Mouse (Mus musculus): ENCODE data around the gene Gm11627. TPM values are rescaled to one million over a fixed set of nuclear protein-coding genes. Genes with fewer than 3 reads are reported as not detected.

Gene Gm11627
- polyA plus RNA-seq (2016; fragmentation: Nextera tagmentation; extraction: Ambion mirVana) = 0.51 and 0.96 TPM in 2 replicates

- no peak for ATAC-seq
- Histone ChIP-seq H3K27ac (0 out of 2 replicates have a peak within 1 kb of the TSS, but pooled peaks have one; percentile 36), H3K9ac (peak within 1 kb of the TSS; percentile 25; the same call in 1 of the 2 replicates), H3K9me3 (replicated peaks) (no peaks in the 10 kb centered on the region), H3K4me3 (peak within 1 kb of the TSS; percentile 24), H3K27me3 (replicated peaks) (peaks cover 71% of the 10 kb centered on the region), H3K36me3 (no peaks in the 10 kb centered on the region), H3K4me1 (peaks cover 17% of the 10 kb centered on the region; the same call in 1 of the 2 replicates), H3K4me2 (peak within 1 kb of the TSS; percentile 61)
- 21% methylated on average over 23 of the region's 23 CpGs for WGBS (ENCODE audit: insufficient replicate concordance)
Observed at GRCm38 (mm10) chr11:102579165-102580033, at the start of gene Gm11627. Gene Gm11627 (minus strand): TSS chr11:102579461.

DNA sequence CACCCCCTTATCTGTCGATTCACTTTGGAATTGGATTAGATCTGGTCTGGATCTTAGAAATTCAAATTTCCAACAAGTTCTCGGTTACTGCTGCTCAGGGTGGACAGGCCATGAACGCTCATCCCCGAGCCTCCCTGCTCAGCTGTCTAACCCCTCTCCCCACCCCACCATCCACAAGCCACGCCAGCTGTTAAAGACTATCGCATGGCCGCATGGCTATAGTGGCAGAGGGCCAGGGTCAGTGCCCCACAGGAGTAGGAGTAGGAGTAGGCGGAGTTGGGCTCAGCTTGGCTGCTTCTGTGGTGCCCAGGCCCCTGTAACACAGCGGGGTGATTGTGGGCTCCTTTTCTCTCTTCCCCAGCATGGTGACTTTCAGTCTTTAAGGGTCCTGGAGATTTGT lies 49.3 kb upstream of the Gm11627 start:
- Histone ChIP-seq H3K36me3 (no peaks in the 10 kb centered on the region), H3K9me3 (replicated peaks) (no peaks in the 10 kb centered on the region), H3K9ac (no peak overlapping the region), H3K4me2 (no peak overlapping the region), H3K4me1 (peaks cover 35% of the 10 kb centered on the region), H3K4me3 (no peak overlapping the region), H3K27me3 (replicated peaks) (peaks cover 34% of the 10 kb centered on the region), H3K27ac (no peak overlapping the region)
- no peak for ATAC-seq
- 75% methylated on average over 9 of the region's 9 CpGs for WGBS (ENCODE audit: insufficient replicate concordance)

DNA sequence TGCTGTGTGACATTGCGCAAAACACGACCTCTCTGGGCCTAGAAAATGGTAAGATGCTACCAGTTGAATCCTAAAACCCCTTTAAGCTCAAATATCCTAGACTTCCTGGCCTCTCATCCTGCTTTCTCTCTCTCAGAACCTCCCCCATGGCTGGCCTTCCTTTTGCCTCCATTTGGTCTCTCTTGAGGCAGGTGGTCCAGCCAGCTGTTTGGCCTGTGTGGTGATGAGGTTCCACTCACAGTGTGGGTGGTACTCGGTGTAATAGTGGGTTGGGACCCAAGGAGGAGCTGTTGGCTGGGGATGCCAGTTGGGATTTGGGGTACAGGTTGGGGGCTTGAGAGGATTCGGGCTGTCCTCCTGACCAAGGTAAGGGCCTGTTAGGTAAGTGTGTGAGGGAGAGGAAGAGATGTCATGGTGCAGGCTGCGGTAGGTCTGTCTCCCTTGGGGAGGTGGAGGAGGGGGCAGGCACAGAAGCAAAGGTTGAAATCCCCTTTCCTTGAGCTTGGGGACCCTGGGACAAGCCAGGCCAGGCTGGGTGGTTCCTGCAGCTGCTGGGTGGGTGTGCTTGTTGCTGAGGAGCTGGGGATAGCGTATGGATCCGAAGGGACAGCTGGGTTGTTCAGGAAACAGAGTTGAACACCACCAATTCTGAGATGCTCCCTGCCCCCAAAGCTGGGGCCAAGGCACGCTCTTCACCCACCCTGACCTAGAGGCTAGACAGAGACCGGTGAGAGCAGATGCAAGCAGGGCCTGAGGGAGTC lies 48.1 kb upstream of the Gm11627 start:
- 69% methylated on average over 9 of the region's 9 CpGs for WGBS (ENCODE audit: insufficient replicate concordance)
- H3K9ac ChIP-seq = no peak overlapping the region
- H3K4me3 ChIP-seq = no peak overlapping the region
- H3K36me3 ChIP-seq = no peaks in the 10 kb centered on the region
- peaks cover 22% of the 10 kb centered on the region for H3K27me3 ChIP-seq (replicated peaks)
- no peak for ATAC-seq
- H3K9me3 ChIP-seq (replicated peaks) = no peaks in the 10 kb centered on the region
- no peak overlapping the region for H3K4me2 ChIP-seq
- H3K27ac ChIP-seq = no peak overlapping the region
- peaks cover 25% of the 10 kb centered on the region; the same call in 1 of the 2 replicates for H3K4me1 ChIP-seq

- ATAC-seq = no peak
- Histone ChIP-seq H3K27ac (peak overlapping the region; percentile 60), H3K36me3 (no peaks in the 10 kb centered on the region), H3K9ac (no peak overlapping the region), H3K4me1 (peaks cover 13% of the 10 kb centered on the region; the same call in 1 of the 2 replicates), H3K9me3 (replicated peaks) (no peaks in the 10 kb centered on the region), H3K4me2 (peak overlapping the region; percentile 24; the same call in 1 of the 2 replicates), H3K4me3 (no peak overlapping the region), H3K27me3 (replicated peaks) (peaks cover 4% of the 10 kb centered on the region; the same call in 1 of the 2 replicates)
- 56% methylated on average over 14 of the region's 14 CpGs for WGBS (ENCODE audit: insufficient replicate concordance)
Observed at GRCm38 (mm10) chr11:102624888-102625407, 45.7 kb upstream of the Gm11627 start.

DNA sequence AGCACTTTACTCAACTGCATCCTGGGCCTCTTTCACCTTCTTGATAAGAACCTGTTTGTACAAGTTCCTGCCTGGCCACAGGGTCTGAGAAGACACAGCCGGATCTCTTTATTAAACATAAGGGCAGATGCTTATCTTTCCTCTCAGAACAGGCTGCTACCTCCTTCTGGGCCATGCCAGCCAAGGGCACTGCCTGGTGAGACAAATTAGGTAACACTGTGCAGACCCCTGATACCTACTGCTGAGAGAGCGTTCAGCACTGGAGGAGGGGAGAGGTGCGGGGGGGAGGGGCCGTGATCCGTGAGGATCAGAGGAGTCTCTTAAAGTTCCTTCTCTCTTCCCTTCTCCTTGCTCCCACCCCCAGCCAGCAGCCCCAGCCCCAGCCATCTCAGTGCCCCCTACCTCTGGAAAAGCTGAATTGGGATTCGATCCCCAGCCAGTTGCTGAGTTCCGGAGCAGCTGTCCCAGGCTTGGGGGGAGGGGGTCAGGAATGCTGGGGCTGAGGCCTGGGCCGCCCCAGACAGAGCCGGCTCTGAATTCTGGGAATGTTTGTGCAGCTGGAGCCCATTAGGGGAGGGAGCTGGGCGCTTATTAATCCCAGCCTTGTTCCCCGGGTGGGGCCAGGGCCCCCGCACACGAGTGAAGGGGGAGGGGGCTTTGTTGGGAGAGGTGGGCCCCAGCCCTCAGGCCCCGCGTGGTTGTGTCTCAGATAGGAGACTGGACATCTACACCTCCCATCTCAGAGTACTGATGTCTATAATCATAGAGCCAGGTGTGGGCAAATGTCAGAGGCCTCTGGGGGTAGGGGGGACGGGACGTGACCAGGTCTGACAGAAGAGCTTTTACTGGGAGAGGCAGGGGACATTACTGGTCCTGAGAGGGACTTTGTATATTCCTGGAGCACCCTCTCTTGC lies 44.9 kb upstream of the Gm11627 start:
- Histone ChIP-seq H3K4me2 (peak overlapping the region; percentile 24), H3K4me1 (peaks cover 13% of the 10 kb centered on the region; the same call in 1 of the 2 replicates), H3K27me3 (replicated peaks) (peaks cover 4% of the 10 kb centered on the region; the same call in 1 of the 2 replicates), H3K27ac (peak overlapping the region; percentile 60), H3K4me3 (no peak overlapping the region), H3K9me3 (replicated peaks) (peaks cover 5% of the 10 kb centered on the region), H3K36me3 (no peaks in the 10 kb centered on the region), H3K9ac (0 out of 2 replicates have a peak overlapping the region, but pooled peaks have one; percentile 10)
- WGBS (ENCODE audit: insufficient replicate concordance) = 36% methylated on average over 15 of the region's 17 CpGs
- ATAC-seq = peak; percentile 37; the same call in 1 of the 2 replicates

DNA sequence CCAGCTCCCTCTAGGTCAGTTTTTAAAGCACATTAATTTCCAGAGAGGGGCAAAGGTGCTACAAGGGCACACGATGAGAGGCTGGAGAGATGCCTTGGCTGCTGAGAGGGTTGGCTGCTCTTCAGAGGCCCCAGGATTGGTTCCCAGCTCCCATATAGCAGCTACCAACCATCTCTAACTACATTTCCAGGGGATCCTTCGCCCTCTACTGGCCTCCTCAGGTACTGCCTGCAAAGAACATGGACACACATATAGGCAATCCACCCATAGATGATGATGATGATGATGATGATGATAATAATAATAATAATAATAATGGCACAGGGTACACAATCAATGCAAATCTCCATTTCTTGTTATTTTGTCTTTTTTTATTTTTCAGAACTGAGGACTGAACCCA lies 40.2 kb upstream of the Gm11627 start:
- no peak overlapping the region for H3K4me3 ChIP-seq
- 45% methylated on average over 2 of the region's 2 CpGs for WGBS (ENCODE audit: insufficient replicate concordance)
- H3K4me1 ChIP-seq = peaks cover 11% of the 10 kb centered on the region; the same call in 1 of the 2 replicates
- no peak overlapping the region for H3K27ac ChIP-seq
- no peaks in the 10 kb centered on the region for H3K36me3 ChIP-seq
- H3K9ac ChIP-seq = no peak overlapping the region
- no peak overlapping the region for H3K4me2 ChIP-seq
- H3K9me3 ChIP-seq (replicated peaks) = peaks cover 5% of the 10 kb centered on the region
- H3K27me3 ChIP-seq (replicated peaks) = no peaks in the 10 kb centered on the region; the same call in 1 of the 2 replicates
- no peak for ATAC-seq

GRCm38 (mm10) chr11:102611317-102611705 lies 32.0 kb upstream of the Gm11627 start:
- H3K4me3 ChIP-seq = no peak overlapping the region
- no peaks in the 10 kb centered on the region for H3K36me3 ChIP-seq
- no peak overlapping the region for H3K9ac ChIP-seq
- H3K4me2 ChIP-seq = no peak overlapping the region
- H3K4me1 ChIP-seq = peaks cover 9% of the 10 kb centered on the region
- ATAC-seq = no peak
- no peaks in the 10 kb centered on the region for H3K9me3 ChIP-seq (replicated peaks)
- peak overlapping the region; percentile 39; the same call in 1 of the 2 replicates for H3K27ac ChIP-seq
- H3K27me3 ChIP-seq (replicated peaks) = peaks cover 61% of the 10 kb centered on the region
- 7% methylated on average over 6 of the region's 6 CpGs for WGBS (ENCODE audit: insufficient replicate concordance)

- no peaks in the 10 kb centered on the region for H3K36me3 ChIP-seq
- H3K27ac ChIP-seq = peak overlapping the region; percentile 39; the same call in 1 of the 2 replicates
- no peak for ATAC-seq
- peaks cover 9% of the 10 kb centered on the region for H3K4me1 ChIP-seq
- H3K4me3 ChIP-seq = no peak overlapping the region
- 40% methylated on average over 9 of the region's 9 CpGs for WGBS (ENCODE audit: insufficient replicate concordance)
- peaks cover 66% of the 10 kb centered on the region for H3K27me3 ChIP-seq (replicated peaks)
- H3K9me3 ChIP-seq (replicated peaks) = no peaks in the 10 kb centered on the region
- no peak overlapping the region for H3K9ac ChIP-seq
- no peak overlapping the region for H3K4me2 ChIP-seq
Observed at GRCm38 (mm10) chr11:102610675-102611316, 31.5 kb upstream of the Gm11627 start.

DNA sequence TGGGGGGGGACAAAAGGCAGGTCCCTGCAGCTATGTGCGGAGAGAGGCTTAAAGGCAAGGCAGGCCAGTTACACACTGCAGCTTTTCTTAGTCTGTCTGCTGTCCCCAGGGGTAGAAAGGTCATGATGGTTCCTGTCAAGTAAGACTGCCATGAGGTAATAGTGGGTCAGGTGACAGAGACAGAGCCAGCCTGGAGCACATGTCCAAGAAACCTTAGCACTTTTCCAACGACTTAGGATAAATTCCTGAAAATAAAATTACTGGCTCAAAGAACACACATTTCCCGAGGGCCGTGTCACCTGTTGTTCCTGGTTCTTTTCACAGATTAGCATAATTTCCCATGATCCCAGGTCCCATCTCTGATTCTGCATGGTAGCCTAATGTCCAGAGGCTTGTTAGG lies 31.0 kb upstream of the Gm11627 start:
- H3K27me3 ChIP-seq (replicated peaks) = peaks cover 72% of the 10 kb centered on the region
- no peak for ATAC-seq
- WGBS (ENCODE audit: insufficient replicate concordance) = 59% methylated on average over 4 of the region's 4 CpGs

GRCm38 (mm10) chr11:102609483-102609882 lies 30.2 kb upstream of the Gm11627 start:
- WGBS (ENCODE audit: insufficient replicate concordance) = 61% methylated on average over 8 of the region's 8 CpGs
- Histone ChIP-seq H3K4me1 (peaks cover 16% of the 10 kb centered on the region), H3K36me3 (no peaks in the 10 kb centered on the region), H3K27me3 (replicated peaks) (peaks cover 79% of the 10 kb centered on the region), H3K4me3 (no peak overlapping the region), H3K27ac (no peak overlapping the region), H3K9ac (no peak overlapping the region), H3K9me3 (replicated peaks) (no peaks in the 10 kb centered on the region), H3K4me2 (no peak overlapping the region)
- no peak for ATAC-seq

More for the DNA sequence above, 31.0 kb upstream of the Gm11627 start:
- Histone ChIP-seq H3K9ac (no peak overlapping the region), H3K27ac (no peak overlapping the region), H3K9me3 (replicated peaks) (no peaks in the 10 kb centered on the region), H3K36me3 (no peaks in the 10 kb centered on the region), H3K4me1 (peaks cover 9% of the 10 kb centered on the region), H3K4me3 (no peak overlapping the region), H3K4me2 (no peak overlapping the region)
